Mouse (Mus musculus): Measurements from ENCODE around the gene Gtf2i. TPM values are rescaled to one million over a fixed set of nuclear protein-coding genes. Genes with fewer than 3 reads are reported as not detected.

Gtf2i gene
- polyA plus RNA-seq, 1 experiment from 2014 or later: 133 TPM

GRCm38 (mm10) chr5:134275556-134275955 lies 39.0 kb downstream of the Gtf2i start:
- H3K9ac ChIP-seq (ENCODE audit: low read depth, low read length): no peak overlapping the region
- WGBS: 91% methylated on average over 10 of the region's 10 CpGs
- no peak overlapping the region for H3K27ac ChIP-seq (ENCODE audit: low read length)
- no peak for ATAC-seq
- no peak overlapping the region for H3K4me2 ChIP-seq (ENCODE audit: low read length)
- no peaks in the 10 kb centered on the region for H3K27me3 ChIP-seq (ENCODE audit: control insufficient read depth, insufficient read depth, low read depth, low read length)
- H3K36me3 ChIP-seq (ENCODE audit: control insufficient read depth, insufficient read depth, low read length): peaks cover 28% of the 10 kb centered on the region
- H3K4me1 ChIP-seq (ENCODE audit: control insufficient read depth, insufficient read depth, low read length): no peaks in the 10 kb centered on the region
- no peak overlapping the region for H3K4me3 ChIP-seq (ENCODE audit: low read depth, low read length)
- no peaks in the 10 kb centered on the region for H3K9me3 ChIP-seq (replicated peaks; ENCODE audit: control insufficient read depth, low read length, poor library complexity, severe bottlenecking)

- H3K27me3 ChIP-seq (ENCODE audit: control insufficient read depth, insufficient read depth, low read depth, low read length): no peaks in the 10 kb centered on the region
- no peaks in the 10 kb centered on the region for H3K9me3 ChIP-seq (replicated peaks; ENCODE audit: control insufficient read depth, low read length, poor library complexity, severe bottlenecking)
- H3K36me3 ChIP-seq (ENCODE audit: control insufficient read depth, insufficient read depth, low read length): peaks cover 28% of the 10 kb centered on the region
- H3K4me1 ChIP-seq (ENCODE audit: control insufficient read depth, insufficient read depth, low read length): no peaks in the 10 kb centered on the region
- H3K4me3 ChIP-seq (ENCODE audit: low read depth, low read length): no peak overlapping the region
- H3K9ac ChIP-seq (ENCODE audit: low read depth, low read length): no peak overlapping the region
- WGBS: 92% methylated on average over 11 of the region's 11 CpGs
- no peak overlapping the region for H3K4me2 ChIP-seq (ENCODE audit: low read length)
- no peak for ATAC-seq
- H3K27ac ChIP-seq (ENCODE audit: low read length): no peak overlapping the region
Measured at GRCm38 (mm10) chr5:134275021-134275420, 39.5 kb downstream of the Gtf2i start.

GRCm38 (mm10) chr5:134273761-134274160 lies 40.8 kb downstream of the Gtf2i start:
- Histone ChIP-seq H3K27me3 (ENCODE audit: control insufficient read depth, insufficient read depth, low read depth, low read length) (no peaks in the 10 kb centered on the region), H3K9ac (ENCODE audit: low read depth, low read length) (no peak overlapping the region), H3K4me1 (ENCODE audit: control insufficient read depth, insufficient read depth, low read length) (no peaks in the 10 kb centered on the region), H3K4me2 (ENCODE audit: low read length) (no peak overlapping the region), H3K36me3 (ENCODE audit: control insufficient read depth, insufficient read depth, low read length) (peaks cover 23% of the 10 kb centered on the region), H3K9me3 (replicated peaks; ENCODE audit: control insufficient read depth, low read length, poor library complexity, severe bottlenecking) (no peaks in the 10 kb centered on the region), H3K27ac (ENCODE audit: low read length) (no peak overlapping the region), H3K4me3 (ENCODE audit: low read depth, low read length) (no peak overlapping the region)
- WGBS: 91% methylated on average over 8 of the region's 8 CpGs
- ATAC-seq: no peak

- peaks cover 22% of the 10 kb centered on the region; the same call in 1 of the 2 replicates for H3K36me3 ChIP-seq (ENCODE audit: control insufficient read depth, insufficient read depth, low read length)
- no peaks in the 10 kb centered on the region for H3K27me3 ChIP-seq (ENCODE audit: control insufficient read depth, insufficient read depth, low read depth, low read length)
- H3K4me3 ChIP-seq (ENCODE audit: low read depth, low read length): no peak overlapping the region
- H3K27ac ChIP-seq (ENCODE audit: low read length): no peak overlapping the region
- WGBS: 84% methylated on average over 11 of the region's 11 CpGs
- no peak overlapping the region for H3K4me2 ChIP-seq (ENCODE audit: low read length)
- no peaks in the 10 kb centered on the region for H3K4me1 ChIP-seq (ENCODE audit: control insufficient read depth, insufficient read depth, low read length)
- no peak overlapping the region for H3K9ac ChIP-seq (ENCODE audit: low read depth, low read length)
- ATAC-seq: no peak
- no peaks in the 10 kb centered on the region for H3K9me3 ChIP-seq (replicated peaks; ENCODE audit: control insufficient read depth, low read length, poor library complexity, severe bottlenecking)
Measured at GRCm38 (mm10) chr5:134272761-134273160, 41.8 kb downstream of the Gtf2i start.

GRCm38 (mm10) chr5:134271421-134271820 lies 43.1 kb downstream of the Gtf2i start:
- H3K9me3 ChIP-seq (replicated peaks; ENCODE audit: control insufficient read depth, low read length, poor library complexity, severe bottlenecking): no peaks in the 10 kb centered on the region
- no peak for ATAC-seq
- H3K27me3 ChIP-seq (ENCODE audit: control insufficient read depth, insufficient read depth, low read depth, low read length): no peaks in the 10 kb centered on the region
- H3K27ac ChIP-seq (ENCODE audit: low read length): no peak overlapping the region
- peaks cover 29% of the 10 kb centered on the region; the same call in 1 of the 2 replicates for H3K36me3 ChIP-seq (ENCODE audit: control insufficient read depth, insufficient read depth, low read length)
- H3K4me1 ChIP-seq (ENCODE audit: control insufficient read depth, insufficient read depth, low read length): no peaks in the 10 kb centered on the region
- H3K4me2 ChIP-seq (ENCODE audit: low read length): no peak overlapping the region
- WGBS: 80% methylated on average over 11 of the region's 11 CpGs
- no peak overlapping the region for H3K9ac ChIP-seq (ENCODE audit: low read depth, low read length)
- no peak overlapping the region for H3K4me3 ChIP-seq (ENCODE audit: low read depth, low read length)

- ATAC-seq: no peak
- Histone ChIP-seq H3K9me3 (replicated peaks; ENCODE audit: control insufficient read depth, low read length, poor library complexity, severe bottlenecking) (no peaks in the 10 kb centered on the region), H3K9ac (ENCODE audit: low read depth, low read length) (no peak overlapping the region), H3K4me2 (ENCODE audit: low read length) (no peak overlapping the region), H3K36me3 (ENCODE audit: control insufficient read depth, insufficient read depth, low read length) (peaks cover 35% of the 10 kb centered on the region; the same call in 1 of the 2 replicates), H3K27ac (ENCODE audit: low read length) (no peak overlapping the region), H3K27me3 (ENCODE audit: control insufficient read depth, insufficient read depth, low read depth, low read length) (no peaks in the 10 kb centered on the region), H3K4me3 (ENCODE audit: low read depth, low read length) (no peak overlapping the region), H3K4me1 (ENCODE audit: control insufficient read depth, insufficient read depth, low read length) (no peaks in the 10 kb centered on the region)
- WGBS: 89% methylated on average over 4 of the region's 4 CpGs
Measured at GRCm38 (mm10) chr5:134270566-134270965, 44.0 kb downstream of the Gtf2i start.

- Histone ChIP-seq H3K9ac (ENCODE audit: low read depth, low read length) (no peak overlapping the region), H3K4me2 (ENCODE audit: low read length) (no peak overlapping the region), H3K27me3 (ENCODE audit: control insufficient read depth, insufficient read depth, low read depth, low read length) (no peaks in the 10 kb centered on the region), H3K4me3 (ENCODE audit: low read depth, low read length) (no peak overlapping the region), H3K36me3 (ENCODE audit: control insufficient read depth, insufficient read depth, low read length) (peaks cover 35% of the 10 kb centered on the region), H3K4me1 (ENCODE audit: control insufficient read depth, insufficient read depth, low read length) (no peaks in the 10 kb centered on the region), H3K9me3 (replicated peaks; ENCODE audit: control insufficient read depth, low read length, poor library complexity, severe bottlenecking) (no peaks in the 10 kb centered on the region), H3K27ac (ENCODE audit: low read length) (no peak overlapping the region)
- ATAC-seq: no peak
- WGBS: 91% methylated on average over 5 of the region's 5 CpGs
Measured at GRCm38 (mm10) chr5:134269751-134270150, 44.8 kb downstream of the Gtf2i start.

GRCm38 (mm10) chr5:134268751-134269150 lies 45.8 kb downstream of the Gtf2i start:
- H3K4me3 ChIP-seq (ENCODE audit: low read depth, low read length): no peak overlapping the region
- no peaks in the 10 kb centered on the region for H3K27me3 ChIP-seq (ENCODE audit: control insufficient read depth, insufficient read depth, low read depth, low read length)
- no peak overlapping the region for H3K4me2 ChIP-seq (ENCODE audit: low read length)
- no peaks in the 10 kb centered on the region for H3K9me3 ChIP-seq (replicated peaks; ENCODE audit: control insufficient read depth, low read length, poor library complexity, severe bottlenecking)
- H3K9ac ChIP-seq (ENCODE audit: low read depth, low read length): no peak overlapping the region
- no peaks in the 10 kb centered on the region for H3K4me1 ChIP-seq (ENCODE audit: control insufficient read depth, insufficient read depth, low read length)
- 95% methylated on average over 8 of the region's 8 CpGs for WGBS
- H3K36me3 ChIP-seq (ENCODE audit: control insufficient read depth, insufficient read depth, low read length): peaks cover 40% of the 10 kb centered on the region
- ATAC-seq: no peak
- H3K27ac ChIP-seq (ENCODE audit: low read length): no peak overlapping the region

- no peaks in the 10 kb centered on the region for H3K4me1 ChIP-seq (ENCODE audit: control insufficient read depth, insufficient read depth, low read length)
- no peak overlapping the region for H3K4me3 ChIP-seq (ENCODE audit: low read depth, low read length)
- H3K9me3 ChIP-seq (replicated peaks; ENCODE audit: control insufficient read depth, low read length, poor library complexity, severe bottlenecking): no peaks in the 10 kb centered on the region
- peaks cover 49% of the 10 kb centered on the region for H3K36me3 ChIP-seq (ENCODE audit: control insufficient read depth, insufficient read depth, low read length)
- WGBS: 87% methylated on average over 18 of the region's 18 CpGs
- H3K27ac ChIP-seq (ENCODE audit: low read length): no peak overlapping the region
- no peaks in the 10 kb centered on the region for H3K27me3 ChIP-seq (ENCODE audit: control insufficient read depth, insufficient read depth, low read depth, low read length)
- no peak overlapping the region for H3K4me2 ChIP-seq (ENCODE audit: low read length)
- H3K9ac ChIP-seq (ENCODE audit: low read depth, low read length): no peak overlapping the region
- ATAC-seq: no peak
Measured at GRCm38 (mm10) chr5:134266404-134266803, 48.2 kb downstream of the Gtf2i start.

Data from midbrain, embryonic 16.5 days (tissue).